Mouse (Mus musculus): ENCODE data around the gene Snx33. TPM values are rescaled to one million over a fixed set of nuclear protein-coding genes. Genes with fewer than 3 reads are reported as not detected.

The Snx33 gene
- total RNA-seq, 1 experiment from 2014 or later, result 7.1 TPM

- ATAC-seq (replicated peaks; ENCODE audit: insufficient number of reproducible peaks, low FRiP score, low TSS enrichment, poor library complexity, severe bottlenecking), result no peak
These were observed 55.9 kb downstream of the Snx33 start for GRCm38 (mm10) chr9:56872105-56872903.

GRCm38 (mm10) chr9:56871191-56871590, 57.0 kb downstream of the Snx33 start:
- no peak for ATAC-seq (replicated peaks; ENCODE audit: insufficient number of reproducible peaks, low FRiP score, low TSS enrichment, poor library complexity, severe bottlenecking)

- ATAC-seq (replicated peaks; ENCODE audit: insufficient number of reproducible peaks, low FRiP score, low TSS enrichment, poor library complexity, severe bottlenecking), result no peak
These were observed 57.4 kb downstream of the Snx33 start for GRCm38 (mm10) chr9:56870778-56871177.

- no peak for ATAC-seq (replicated peaks; ENCODE audit: insufficient number of reproducible peaks, low FRiP score, low TSS enrichment, poor library complexity, severe bottlenecking)
These were observed 58.6 kb downstream of the Snx33 start for GRCm38 (mm10) chr9:56869552-56869951.

- no peak for ATAC-seq (replicated peaks; ENCODE audit: insufficient number of reproducible peaks, low FRiP score, low TSS enrichment, poor library complexity, severe bottlenecking)
These were observed 59.9 kb downstream of the Snx33 start for GRCm38 (mm10) chr9:56868292-56868691.

Other genes starting within 250 kb of the Snx33 start
- gene Lingo1, start 131.9 kb downstream of the Snx33 start, total RNA-seq (2017), result not detected in 3 replicates
- not detected in 3 replicates for gene Odf3l1, start 63.7 kb downstream of the Snx33 start, total RNA-seq (2017)
- gene Cspg4, start 63.3 kb downstream of the Snx33 start, total RNA-seq (2017), result not detected in 3 replicates
- 36.1 to 44.3 TPM (median 38.6 TPM) in 3 replicates for gene Imp3, start 9.1 kb upstream of the Snx33 start, total RNA-seq (2017)
- gene Snupn, start 22.5 kb upstream of the Snx33 start, total RNA-seq (2017), result 3.8 to 9.4 TPM (median 6.5 TPM) in 3 replicates
- gene Ptpn9, start 66.6 kb upstream of the Snx33 start, total RNA-seq (2017), result 13.1 to 18.7 TPM (median 16.7 TPM) in 3 replicates
- 50.1 to 115 TPM (median 90.9 TPM) in 3 replicates for gene Sin3a, start 143.7 kb upstream of the Snx33 start, total RNA-seq (2017)
- 47.9 to 87.1 TPM (median 60.7 TPM) in 3 replicates for gene Man2c1, start 202.3 kb upstream of the Snx33 start, total RNA-seq (2017)
- 1.3 to 8.1 TPM (median 5.2 TPM) in 3 replicates for gene Neil1, start 219.9 kb upstream of the Snx33 start, total RNA-seq (2017)
- 90.4 to 131 TPM (median 125 TPM) in 3 replicates for gene Commd4, start 230.0 kb upstream of the Snx33 start, total RNA-seq (2017)